Mouse (Mus musculus) CD4-positive, CD25-positive, alpha-beta regulatory T cell, adult 4 months (primary cell): ENCODE measurements at regions not wholly inside any gene's neighbourhood (a gene's known extent, or its start where the extent isn't known, plus 50 kb on each side); places are given as distances from the start of the nearest gene placed in this dataset.

Experiments
- ATAC-seq: one replicate; pipeline ENCODE4 v1.8.0; 2017

DNA sequence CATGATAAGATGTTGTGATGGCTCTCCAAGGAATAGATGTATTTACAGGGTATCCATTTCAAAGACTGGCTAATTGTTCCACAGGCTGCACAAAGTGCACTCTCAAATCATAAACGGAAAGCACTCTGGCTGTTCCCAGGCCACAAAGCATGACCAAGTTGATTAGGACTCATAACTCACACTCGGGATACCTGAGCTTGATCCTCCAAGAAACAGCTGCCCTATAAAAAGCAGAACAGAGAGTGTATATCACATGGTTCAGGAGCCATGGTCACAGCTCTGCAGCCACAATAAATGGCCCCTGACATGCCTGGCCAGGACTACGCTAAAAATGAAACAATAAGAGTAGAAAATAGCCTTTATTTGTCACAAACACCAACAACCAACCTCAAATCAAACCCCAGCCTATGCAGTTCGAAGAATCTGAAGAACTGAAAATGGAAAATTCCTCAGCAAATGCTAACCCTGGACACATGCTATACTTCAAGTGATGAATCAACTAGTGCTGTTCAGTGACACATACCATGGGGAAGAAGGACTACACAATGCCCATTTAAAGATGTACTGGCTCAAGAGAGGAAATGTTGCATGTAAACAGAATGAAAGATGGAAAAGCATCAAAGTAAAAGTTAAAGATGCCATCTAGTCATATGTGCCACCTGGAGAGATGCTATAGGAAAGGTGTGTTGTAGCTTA, 473.5 kb downstream of the Gsdmc2 start:
- no peak for ATAC-seq

DNA sequence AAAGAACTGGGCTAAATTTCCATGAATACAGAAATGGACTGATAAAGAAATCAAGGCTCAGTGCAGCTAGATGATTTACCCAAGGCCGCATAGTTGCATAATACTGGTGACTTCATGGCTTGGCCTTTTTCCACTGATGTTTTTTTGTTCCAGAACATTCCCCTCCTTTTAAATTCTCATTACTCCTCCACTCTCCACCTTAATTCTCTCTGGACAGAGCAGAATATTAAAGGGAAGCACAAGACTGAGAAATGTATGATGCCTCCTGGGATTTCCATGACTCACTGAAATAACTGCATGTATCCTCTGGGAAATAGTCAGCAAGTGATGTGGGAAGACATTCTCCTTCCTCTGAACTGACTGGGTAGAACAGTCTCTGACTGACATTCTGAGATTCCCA, 480.5 kb downstream of the Gsdmc2 start:
- ATAC-seq, result no peak

DNA sequence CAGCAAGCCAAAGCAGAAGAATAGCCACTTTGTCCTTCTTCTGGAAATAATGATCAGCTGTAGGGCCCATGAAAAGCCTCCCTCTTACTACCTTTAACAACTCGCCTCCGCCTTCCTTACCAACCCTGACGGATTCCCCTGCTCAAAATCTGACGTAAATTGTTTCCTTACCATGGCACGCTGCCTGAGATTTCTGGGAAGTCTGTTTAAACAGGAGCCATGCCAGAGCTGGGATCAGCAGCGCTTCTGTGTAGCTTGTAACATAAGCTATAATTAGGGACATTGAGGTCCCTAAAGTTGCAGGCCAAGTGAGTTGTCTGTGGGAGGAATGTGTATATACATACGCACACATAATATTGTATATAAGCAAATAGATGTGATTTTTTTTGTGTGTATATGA, 484.6 kb downstream of the Gsdmc2 start:
- ATAC-seq, result no peak

DNA sequence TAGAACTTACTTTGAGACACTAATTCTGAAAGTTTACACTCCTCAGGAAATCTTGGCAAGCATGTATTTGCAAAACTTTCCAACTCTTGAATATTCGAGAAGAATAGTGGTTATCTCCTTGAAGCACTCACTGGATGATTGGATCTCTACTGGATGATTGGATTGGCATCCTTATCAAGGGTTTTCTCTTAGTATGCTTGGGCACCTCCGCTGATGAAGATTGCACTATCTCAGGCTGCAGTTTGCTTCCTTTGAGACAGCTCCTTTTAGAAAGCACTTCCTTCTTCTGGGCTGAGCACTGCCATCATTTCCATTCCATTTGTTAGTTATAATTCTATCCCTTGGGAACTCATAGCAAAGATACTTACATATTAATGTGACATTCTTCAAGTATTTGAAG, 503.2 kb downstream of the Gsdmc2 start:
- ATAC-seq, result no peak

DNA sequence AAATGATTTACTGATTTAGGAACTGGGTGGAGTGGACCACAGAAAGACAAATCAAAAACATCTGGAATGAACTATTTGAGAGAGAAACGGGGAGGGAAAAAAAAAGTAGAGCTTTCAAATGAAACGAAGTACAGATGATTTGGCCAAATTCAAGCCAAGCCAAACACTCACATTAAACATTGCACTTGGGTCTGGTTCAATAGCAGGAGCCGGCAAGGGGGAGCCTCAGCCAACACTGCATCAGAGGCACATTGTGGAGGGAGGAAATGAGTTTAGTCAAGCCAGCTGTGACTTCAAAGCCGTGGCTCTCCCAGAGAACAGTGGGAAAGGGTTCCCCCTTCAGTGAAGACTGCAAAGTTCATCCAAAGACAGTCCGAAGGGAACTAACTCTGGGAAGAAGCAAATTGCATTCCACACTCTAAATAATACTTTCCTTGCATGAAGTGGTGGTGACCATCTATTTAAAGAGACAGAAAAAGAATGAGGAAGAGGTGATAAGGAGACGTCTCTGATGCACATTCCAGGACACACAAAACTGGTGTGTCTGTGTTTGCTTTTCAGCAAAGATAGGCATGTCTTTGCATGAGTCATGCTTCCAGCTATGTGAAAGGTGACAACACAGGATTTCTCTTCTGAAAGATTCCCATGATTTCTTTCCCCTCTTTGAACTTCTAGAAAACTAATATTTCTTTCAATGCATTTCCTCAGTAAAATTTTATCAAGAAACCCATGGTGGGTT, 504.5 kb downstream of the Gsdmc2 start:
- ATAC-seq, result no peak

DNA sequence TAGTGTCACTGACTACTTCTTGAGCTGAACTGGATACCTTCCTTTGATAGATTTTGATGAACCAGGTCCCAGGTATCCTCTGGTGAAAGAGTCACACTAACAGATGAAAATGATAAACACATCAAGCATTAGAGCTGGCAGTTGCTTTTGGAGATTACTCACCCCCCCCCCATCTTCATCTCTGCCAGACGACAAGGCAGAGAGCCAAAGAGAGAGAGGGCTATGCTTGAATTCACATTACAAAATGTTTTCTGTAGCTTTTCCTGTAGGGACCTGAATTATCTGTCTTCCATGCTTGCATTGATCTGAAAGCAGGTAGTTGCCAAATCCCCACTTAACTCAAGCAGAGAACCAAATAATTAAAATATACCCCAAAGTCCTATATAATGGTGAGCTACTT, 525.3 kb downstream of the Gsdmc2 start:
- no peak for ATAC-seq

DNA sequence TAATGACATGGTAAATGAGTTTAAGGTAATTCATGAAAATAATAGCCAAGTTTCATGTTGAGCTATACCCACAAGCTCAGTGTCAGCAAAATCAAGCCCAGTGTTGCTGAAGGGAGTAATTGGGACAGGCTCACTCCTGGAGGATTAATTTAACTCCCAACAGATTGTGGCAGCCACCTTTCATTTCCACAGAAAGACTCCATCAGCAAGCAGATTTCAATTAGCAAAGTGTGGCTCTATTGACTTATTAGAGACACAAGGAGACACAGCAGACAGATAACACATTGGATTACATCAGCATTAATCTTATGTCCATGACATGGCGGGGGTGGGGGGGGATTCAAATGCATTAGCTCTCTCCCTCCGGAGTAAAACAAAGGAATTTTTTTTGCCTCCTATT, 534.6 kb downstream of the Gsdmc2 start:
- no peak for ATAC-seq

DNA sequence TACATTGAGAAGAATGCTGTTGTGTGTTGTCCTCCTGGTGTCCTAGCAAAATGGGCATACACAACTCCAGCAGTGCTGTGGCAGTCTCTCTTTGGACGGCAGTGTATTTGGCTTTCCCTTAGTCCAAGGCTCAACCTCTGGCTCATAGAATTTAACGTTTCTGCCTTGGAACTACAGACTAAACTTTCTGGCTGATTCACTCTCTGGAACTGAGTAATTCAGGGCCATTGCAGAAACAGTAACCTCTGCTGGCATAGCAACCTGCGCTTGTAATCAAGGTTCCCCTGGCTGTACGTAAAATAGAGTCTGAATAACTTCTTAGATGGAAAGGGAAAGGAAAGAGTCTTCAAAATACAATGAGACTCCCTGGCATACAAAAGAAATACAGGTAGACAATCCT, 545.7 kb downstream of the Gsdmc2 start:
- ATAC-seq, result no peak

DNA sequence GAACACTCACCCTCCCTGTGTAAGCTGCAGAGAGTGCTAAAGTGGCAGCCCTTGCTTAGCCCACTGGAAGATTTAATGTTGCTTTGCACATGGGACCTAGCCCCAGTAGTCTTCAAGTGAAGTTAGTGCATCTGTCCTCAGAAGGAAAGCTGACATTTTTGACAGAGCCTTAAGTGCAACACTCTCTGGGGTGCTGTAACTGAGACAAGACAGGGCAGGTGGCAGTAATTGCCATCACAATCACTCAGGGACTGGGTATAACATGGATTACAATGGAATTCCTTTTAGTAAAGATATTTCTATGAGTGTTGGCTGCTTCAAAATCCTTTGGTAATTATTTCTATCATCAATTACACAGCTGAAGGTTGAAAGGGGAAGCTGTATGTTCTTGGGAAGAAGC, 556.4 kb downstream of the Gsdmc2 start:
- no peak for ATAC-seq

DNA sequence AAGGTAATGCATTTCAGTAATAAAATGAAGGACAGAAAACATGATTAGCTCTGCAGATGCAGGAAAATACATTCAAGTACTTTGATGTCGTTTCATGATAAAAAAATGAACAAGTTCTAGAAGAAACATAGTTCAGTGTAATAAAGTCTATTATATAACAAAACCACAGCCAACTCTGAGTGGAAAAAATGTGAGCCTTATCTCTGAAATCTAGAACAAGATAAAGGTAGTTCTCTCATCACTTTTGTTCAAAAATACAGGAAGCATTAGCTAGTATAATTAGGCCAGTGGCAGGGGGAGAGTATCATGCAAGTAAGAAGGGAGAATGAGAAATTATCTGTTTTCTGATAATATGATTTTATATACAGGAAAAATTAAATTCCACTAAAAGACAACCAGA, 559.0 kb downstream of the Gsdmc2 start:
- ATAC-seq, result peak; percentile 92

DNA sequence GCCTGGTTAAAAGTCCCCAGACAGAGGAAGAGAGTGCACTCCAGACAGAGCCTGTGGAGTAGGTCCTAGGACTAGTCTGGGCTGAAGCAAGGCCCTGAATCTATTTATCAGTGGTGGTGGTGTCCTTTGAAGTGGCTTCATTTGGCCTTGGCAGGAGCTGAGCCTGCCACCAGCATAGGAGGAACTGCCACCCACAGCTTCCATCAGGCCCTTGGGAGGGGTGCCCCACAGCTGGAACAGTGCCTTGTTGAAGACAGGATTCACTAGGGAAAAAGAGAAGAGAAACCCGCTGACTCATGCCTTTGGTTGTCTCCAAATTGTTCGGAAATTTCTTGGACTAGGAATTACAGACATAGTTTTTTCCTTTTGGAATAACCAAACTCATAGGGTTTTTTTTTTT, 574.6 kb downstream of the Gsdmc2 start:
- no peak for ATAC-seq

DNA sequence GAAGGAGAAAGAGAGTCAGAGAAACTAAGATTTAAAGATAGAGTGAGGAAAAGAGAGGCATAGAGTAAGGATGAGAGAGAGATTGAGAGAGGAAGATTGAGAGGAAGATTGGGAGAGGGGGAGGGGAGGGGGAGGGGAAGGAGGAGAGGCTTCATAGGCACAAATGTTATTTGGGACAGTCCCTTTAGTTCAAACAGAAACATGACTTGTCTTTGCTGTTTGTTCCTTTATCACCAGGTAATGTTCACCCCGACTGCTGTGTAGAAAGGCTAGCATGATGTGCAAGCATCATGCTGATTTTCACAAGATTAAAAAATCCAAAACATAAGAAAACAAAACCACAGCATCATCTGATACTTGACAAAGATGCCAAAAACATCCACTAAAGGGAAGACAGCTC, 579.1 kb downstream of the Gsdmc2 start:
- ATAC-seq, result peak; percentile 78

DNA sequence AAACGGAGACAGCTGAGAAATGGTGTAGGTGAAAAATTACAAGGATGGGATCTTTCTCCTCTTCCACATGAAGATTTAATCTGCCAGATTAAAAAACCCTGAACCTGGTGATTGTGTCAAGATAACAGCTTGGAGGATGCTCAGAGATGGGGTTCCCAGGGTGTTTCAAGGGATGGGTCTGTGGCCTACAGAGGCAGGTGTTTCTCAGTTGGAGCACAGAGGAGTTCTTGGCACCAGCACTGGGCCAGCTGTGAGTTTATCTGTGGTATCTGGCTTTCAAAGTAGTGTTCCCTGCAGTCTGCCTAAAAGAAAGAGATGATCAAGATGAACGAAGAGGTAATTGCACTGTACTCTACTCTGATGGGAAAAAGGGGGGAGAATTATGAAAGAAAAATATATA, 589.2 kb downstream of the Gsdmc2 start:
- no peak for ATAC-seq

DNA sequence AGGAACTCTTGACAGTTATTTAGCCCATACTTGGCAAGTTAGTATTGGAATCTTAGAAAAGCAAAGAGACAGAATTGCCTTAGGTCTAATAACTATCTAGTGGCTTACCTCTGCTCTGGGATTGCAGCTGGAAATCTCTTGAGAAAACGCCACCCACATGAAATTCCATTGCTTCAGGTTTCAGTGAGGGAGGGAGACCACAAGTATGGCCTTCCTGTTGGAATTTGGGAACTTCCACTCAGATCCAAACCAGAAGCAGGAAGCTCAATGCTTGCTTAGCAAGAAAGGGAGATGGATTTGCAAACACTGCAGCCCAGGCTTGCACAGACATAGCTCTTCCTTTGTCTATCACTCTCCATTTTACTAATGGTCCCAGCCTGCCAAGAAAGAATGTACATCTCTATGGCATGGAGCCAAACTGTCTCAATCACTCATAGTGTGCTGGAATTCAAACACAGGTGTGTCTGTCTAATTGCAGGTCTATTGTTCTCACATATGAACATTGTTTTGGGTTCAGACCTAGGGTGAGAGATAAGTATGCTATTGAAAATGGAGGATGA, 592.1 kb downstream of the Gsdmc2 start:
- no peak for ATAC-seq

DNA sequence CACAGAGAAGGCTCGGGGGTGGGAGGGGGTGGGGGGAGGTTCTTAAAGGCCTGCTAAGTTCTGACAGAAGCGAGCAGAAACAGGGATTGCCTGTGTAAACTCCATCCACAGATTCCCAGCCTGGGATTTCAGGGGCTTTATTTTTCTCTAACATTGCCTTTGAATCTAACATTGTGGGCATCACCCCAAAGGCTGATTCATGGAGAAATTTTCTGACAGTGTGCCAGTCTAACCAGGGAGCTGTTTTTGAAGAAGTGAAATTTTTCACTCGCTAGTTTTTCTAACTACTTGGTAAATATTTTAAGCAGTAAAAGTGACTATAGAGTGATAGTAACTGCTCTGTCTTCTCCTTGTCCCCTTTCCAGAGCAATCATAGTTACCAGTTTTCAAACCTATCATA, 606.4 kb downstream of the Gsdmc2 start:
- no peak for ATAC-seq

DNA sequence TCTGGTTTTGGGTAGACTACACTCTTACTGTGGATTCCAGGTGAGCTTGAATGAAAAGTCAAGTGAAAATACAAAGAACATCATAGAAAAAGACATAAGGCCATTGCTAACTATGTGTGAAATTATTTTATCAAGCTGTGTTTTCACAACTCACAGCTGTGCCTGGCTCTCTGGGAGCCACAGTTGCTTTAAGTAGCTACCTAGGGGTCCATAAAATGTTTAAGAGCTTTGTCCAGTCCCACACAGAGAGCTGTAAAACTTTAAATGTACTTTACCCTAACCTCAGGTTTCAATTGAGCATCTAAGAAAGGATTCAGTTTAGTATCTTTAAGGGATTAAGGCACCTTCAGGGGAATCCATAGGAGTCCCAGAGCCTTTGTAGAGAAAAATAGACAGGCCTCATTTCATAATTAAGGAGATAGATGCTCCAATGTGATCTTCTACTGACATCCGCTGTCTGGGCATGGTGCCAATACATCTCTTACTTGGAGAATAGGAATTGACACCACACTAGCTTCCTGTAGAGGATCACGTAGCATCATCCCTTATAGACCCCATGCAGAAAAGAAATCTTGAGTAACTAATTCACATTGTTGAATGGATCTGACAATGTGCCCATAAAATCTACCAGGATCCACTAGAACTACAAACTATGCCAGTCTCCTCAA, 626.5 kb downstream of the Gsdmc2 start:
- ATAC-seq, result no peak

DNA sequence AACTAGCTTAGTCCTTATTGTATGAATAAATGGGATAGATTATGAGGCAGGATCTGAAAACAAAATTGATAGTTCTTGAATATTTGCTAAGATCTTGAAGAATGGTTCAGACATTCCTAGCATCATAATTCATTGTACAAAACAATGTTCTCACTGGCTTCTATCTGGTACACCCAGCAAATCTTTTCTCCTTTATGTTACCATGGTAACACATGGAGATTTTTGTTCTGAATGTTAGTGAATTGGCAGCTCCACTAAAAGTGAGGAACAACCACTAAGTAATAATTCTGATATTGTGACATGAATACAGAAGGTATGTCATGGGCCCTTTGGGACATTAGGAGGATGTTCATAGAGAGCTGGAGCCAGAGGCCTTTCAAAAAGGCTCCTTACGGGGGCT, 639.8 kb downstream of the Gsdmc2 start:
- ATAC-seq, result no peak

DNA sequence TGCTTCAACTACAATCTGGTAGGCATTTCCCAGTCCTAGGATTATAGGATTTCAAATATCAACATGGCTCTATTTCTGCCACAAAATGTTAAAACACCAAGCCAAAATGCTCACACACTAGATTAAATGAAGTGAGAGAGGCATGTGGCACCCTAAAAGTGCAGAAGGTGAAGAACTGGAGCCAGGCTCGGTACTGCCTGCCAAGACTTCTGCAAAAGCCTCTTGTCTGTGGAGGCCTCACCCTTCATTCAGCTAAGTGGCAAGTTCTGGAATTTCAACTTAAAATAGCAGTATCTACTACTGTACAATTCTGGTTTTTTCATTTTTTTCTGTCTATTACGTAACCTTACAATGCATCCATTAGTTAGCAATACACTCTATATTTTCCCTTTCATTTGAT, 649.9 kb downstream of the Gsdmc2 start:
- no peak for ATAC-seq

DNA sequence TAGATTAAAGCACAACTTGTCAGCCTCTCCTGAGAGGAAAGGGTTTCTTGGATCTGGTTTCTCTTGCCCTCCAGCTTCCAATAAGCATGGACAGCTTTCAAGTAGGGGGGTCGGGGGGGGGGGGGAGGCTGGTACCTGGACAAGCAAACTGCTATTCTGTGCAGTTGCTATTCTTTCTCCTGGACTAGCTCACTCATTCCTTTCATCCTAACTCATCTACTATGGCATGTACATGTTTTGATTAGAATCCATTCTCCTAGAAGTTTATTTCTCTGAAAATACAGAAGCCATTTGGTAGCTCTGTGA, 650.5 kb downstream of the Gsdmc2 start:
- no peak for ATAC-seq

DNA sequence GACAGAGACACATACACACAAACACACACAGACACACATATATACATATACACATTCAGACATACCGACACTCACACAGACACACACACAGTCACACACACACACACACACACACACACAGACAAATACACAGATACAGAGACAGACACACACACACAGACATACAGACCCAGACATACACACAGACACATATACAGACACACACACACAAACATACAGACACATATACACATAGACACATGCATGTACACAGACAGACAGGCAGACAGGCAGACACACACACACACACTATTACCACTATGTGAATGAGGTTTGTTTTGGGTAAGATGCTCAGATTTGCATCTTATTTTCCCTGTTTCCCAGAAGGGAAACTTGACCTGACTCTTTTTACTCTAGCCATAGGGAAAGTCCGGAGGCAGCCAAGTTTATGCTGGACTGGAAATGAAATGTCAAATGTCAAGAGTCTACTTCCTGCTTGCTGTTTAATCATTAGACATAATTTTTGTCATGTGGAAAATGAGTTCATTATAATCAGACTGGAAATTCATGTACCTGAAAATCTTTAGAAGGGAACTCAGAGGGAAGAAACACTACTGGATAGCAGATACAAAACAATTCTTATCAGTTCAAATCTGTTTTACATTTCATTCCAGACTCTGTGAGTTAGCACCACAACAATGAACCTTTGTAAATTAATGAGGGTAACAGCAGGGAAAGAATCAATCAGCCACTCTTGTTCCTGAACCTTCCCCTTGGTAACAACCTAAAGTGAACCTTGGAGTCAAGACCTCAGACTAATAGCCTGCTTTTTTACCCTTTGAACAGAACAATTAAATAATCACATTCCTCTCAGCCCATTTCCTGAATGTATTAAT, 651.1 kb downstream of the Gsdmc2 start:
- no peak for ATAC-seq

DNA sequence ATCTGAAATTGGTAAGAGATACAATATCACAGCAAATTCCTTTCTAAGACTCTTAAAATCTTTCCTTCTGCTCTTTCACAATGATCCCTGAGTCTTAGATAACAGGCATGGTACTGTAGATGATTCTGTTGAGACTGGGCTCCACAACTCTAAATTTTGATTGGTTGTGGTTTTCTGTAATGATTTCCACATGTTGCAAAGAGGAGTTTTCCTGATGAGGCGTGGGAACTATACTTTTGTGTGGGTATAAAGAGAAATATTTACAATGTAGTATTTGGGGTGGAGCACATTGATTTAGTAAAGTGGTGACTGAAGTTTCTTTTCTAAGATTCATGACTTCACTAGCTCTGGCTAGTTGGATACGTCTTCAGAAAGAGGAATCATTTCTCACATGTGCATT, 653.2 kb downstream of the Gsdmc2 start:
- ATAC-seq, result no peak

DNA sequence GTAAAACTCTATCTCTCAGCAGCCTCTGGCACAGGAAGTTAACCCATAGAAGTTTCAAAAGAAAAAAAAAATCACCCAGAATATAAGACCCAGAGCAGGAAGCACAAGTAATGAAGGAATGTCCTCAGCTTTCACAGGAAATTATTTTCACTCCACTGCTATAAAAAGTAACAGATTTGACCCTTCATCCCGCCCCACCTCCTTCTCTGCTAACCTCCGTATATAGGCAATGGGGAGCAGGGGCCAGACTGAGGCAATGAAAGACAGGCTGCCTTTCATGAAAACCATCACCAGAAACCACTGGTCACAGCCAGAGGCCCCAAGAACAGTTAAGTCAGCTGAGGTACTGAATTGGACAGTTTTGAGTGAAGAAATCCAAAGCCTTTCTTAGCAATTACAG, 654.9 kb downstream of the Gsdmc2 start:
- ATAC-seq, result no peak

DNA sequence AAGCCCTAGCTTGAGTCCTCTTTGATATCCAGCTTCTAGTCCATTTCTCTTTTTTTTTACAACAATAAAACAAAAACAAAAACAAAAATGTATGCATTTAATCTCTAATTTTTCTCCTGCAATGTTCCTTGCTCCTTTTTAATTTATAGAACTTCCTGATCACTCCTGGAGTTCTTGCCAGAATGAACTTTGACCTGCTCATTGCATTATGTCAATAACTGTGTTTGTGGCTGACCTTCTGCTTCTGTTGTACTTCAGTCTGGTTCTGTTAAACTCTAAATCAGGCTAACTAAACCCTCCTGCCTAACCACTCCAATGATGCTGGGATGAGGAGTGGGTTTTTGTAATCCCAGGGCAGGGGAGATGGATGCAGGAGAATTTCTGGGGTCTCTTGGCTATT, 674.0 kb downstream of the Gsdmc2 start:
- no peak for ATAC-seq
